Mouse (Mus musculus): Measurements from ENCODE around the gene Gm20777. TPM values are rescaled to one million over a fixed set of nuclear protein-coding genes. Genes with fewer than 3 reads are reported as not detected.
"Not testable (repeated sequence)": the region's sequence is repeated elsewhere in the genome, so short reads cannot be mapped to it uniquely, and the experiment has no call there.

The Gm20777 gene
- total RNA-seq (2021) = not detected

DNA sequence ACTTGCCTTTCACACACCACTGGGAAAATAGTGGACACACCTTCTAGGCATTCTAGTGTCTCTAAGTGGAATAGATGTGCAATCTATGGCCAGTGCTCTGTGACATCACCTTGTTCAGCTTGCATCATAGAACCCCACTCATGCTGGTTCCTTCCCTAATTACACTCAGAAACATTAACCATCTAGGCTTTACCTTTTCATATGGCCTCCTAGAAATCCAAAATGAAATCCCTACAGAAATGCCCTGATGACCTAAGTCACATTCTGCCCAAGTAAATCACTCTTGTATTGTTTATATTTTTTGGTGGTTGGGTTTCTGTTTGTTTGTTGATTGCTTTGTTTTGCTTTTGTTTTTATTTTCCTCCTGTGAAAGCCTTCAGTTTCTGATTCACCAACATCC lies at the start of gene Gm20777:
TSS of gene Gm20777 (minus strand) at position 101 of the 400 bp plus-strand sequence.
- DNase-seq (ENCODE audit: extremely low spot score in 1 of 2, low spot score in 2 of 2); intact Hi-C loops (cut with DNase I): not testable (repeated sequence)

DNA sequence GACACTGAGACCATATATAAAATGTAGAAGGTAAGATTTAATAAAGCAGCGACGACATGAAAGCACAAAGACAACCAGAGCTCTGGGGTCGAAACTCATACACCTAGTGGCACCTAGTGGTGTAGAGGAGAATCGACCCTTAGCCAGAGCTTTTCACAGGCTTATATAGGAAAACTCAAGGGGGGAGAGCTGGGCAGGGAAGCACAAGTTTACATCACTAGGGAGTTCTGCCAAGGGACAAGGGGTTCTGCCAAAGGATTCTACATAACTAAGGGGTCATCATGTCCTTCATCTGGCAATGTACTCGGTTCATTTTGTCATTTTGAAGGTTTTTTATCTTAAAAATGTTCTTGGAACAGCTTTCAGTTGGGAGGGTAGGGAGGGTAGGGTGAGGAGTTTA lies 42.7 kb downstream of the Gm20777 start:
- DNase-seq (ENCODE audit: extremely low spot score in 1 of 2, low spot score in 2 of 2) = peak in 1 of 2 experiments; percentile 19
- intact Hi-C loops (cut with DNase I) = not testable (repeated sequence)

DNA sequence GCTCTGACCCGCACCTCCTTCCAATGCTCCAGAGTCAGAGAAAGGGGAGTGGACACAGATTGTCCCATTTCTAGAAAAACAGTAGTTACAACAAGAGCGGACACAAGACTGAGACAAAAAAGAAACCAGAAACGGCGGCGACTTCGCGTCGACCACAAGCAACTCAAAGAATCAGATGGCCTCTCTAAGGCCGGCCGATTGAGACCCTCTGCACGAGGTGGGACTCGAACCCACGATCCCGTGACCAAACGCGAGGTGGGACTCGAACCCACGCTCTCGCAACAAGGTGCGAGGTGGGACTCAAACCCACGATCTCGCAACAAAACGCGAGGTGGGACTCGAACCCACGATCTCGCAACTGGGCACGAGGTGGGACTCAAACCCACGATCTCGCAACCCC lies 43.5 kb downstream of the Gm20777 start:
- DNase-seq (ENCODE audit: extremely low spot score in 1 of 2, low spot score in 2 of 2) = not testable (repeated sequence)

DNA sequence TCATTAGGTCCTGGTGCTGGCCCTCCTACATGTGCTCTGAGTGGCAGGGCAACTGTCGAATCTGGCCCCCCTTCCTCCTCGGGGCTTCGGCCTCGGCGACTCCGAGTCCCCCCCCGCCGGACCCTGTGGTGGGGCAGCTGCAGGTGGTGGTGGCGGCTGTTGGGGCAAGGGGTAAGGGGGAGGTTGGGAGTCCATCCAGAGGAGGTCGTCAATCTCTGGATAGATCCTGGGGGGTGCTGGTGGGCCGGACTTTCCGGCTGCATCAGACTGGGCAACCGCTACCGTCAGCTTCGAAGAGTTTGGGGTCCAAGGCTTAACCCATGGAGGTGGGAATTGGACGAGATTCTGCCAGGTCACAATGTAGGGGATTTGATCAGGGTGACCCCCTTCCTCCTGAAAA lies 44.0 kb downstream of the Gm20777 start:
- peak in 1 of 2 experiments; percentile 28 for DNase-seq (ENCODE audit: extremely low spot score in 1 of 2, low spot score in 2 of 2)
- intact Hi-C loops (cut with DNase I) = not testable (repeated sequence)

More for the DNA sequence above, 43.5 kb downstream of the Gm20777 start:
- intact Hi-C loops (cut with DNase I) = not testable (repeated sequence)

DNA sequence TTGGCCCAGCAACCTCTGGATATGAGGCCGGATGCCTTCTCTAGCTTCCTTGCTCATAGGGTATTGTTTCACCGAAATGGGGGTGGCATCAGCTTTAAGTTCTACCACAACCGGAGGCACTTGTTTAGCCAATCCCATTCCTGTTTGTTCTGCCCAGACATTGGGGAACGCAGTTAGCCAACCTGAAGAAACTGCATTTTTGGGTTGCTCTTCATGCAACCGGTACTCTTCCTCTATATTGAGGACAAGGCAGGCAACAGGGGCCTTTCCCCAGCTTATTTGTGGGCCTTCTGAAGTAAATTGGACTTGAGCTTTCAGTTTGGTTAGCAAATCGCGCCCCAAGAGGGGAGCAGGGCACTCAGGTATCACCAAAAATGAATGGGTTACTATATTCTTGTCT lies 45.6 kb downstream of the Gm20777 start:
- intact Hi-C loops (cut with DNase I); DNase-seq (ENCODE audit: extremely low spot score in 1 of 2, low spot score in 2 of 2): not testable (repeated sequence)

Other genes starting within 250 kb of the Gm20777 start
- not detected for gene Gm20737, start 216.4 kb downstream of the Gm20777 start, total RNA-seq (2021)
- gene Gm21775, start 199.0 kb downstream of the Gm20777 start, total RNA-seq (2021) = not detected
- gene Gm21900, start 136.1 kb downstream of the Gm20777 start, total RNA-seq (2021) = not detected

All from left cerebral cortex, postnatal 10 days (tissue).